ENCODE assay signal across 8 mouse cellular contexts in genomic region chr5:125476799-125477198, GRCm38 (mm10). TPM values are rescaled to one million over a fixed set of nuclear protein-coding genes. Genes with fewer than 3 reads are reported as not detected.
DNase-seq lines count a peak whose midpoint lies in the region; ATAC-seq and TF ChIP-seq lines count a peak whose summit lies in the region.

No protein-coding gene starts in this region.

- no peak for ATAC-seq in lung, postnatal 0 days
- no peak for ATAC-seq in embryonic facial prominence, embryonic 14.5 days (ENCODE audit: low read depth)
- ATAC-seq in limb, embryonic 14.5 days (ENCODE audit: low FRiP score, low read depth): no peak
- no peak for ATAC-seq in stomach, embryonic 15.5 days (ENCODE audit: insufficient read depth, low FRiP score, low read depth)

- TF ChIP-seq CTCF in lung, postnatal 0 days (IDR thresholded peaks at IDR 0.05): no peak

- no peaks in the 10 kb centered on the region for H3K9me3 ChIP-seq in lung, postnatal 0 days (ENCODE audit: low read length)
- no peaks in the 10 kb centered on the region for H3K9me3 ChIP-seq in embryonic facial prominence, embryonic 14.5 days (ENCODE audit: control insufficient read depth, low read length)
- no peaks in the 10 kb centered on the region for H3K9me3 ChIP-seq in limb, embryonic 14.5 days (ENCODE audit: control insufficient read depth, low read length)
- H3K9me3 ChIP-seq in stomach, embryonic 15.5 days: no peaks in the 10 kb centered on the region

- no peaks in the 10 kb centered on the region for H3K27me3 ChIP-seq in lung, postnatal 0 days (replicated peaks; ENCODE audit: insufficient read depth, low read length)
- no peaks in the 10 kb centered on the region for H3K27me3 ChIP-seq in embryonic facial prominence, embryonic 14.5 days (replicated peaks; ENCODE audit: control insufficient read depth, insufficient read depth, low read length)
- no peaks in the 10 kb centered on the region for H3K27me3 ChIP-seq in limb, embryonic 14.5 days (ENCODE audit: control insufficient read depth, insufficient read depth, low read length)
- H3K27me3 ChIP-seq in stomach, embryonic 15.5 days (replicated peaks): no peaks in the 10 kb centered on the region

- peaks cover 12% of the 10 kb centered on the region; the same call in 1 of the 2 replicates for H3K4me1 ChIP-seq in lung, postnatal 0 days (ENCODE audit: insufficient read depth, low read depth, low read length)
- peaks cover 14% of the 10 kb centered on the region; the same call in 1 of the 2 replicates for H3K4me1 ChIP-seq in embryonic facial prominence, embryonic 14.5 days (ENCODE audit: control insufficient read depth, insufficient read depth, low read length)
- peaks cover 17% of the 10 kb centered on the region for H3K4me1 ChIP-seq in limb, embryonic 14.5 days (ENCODE audit: control insufficient read depth, insufficient read depth, low read length)
- H3K4me1 ChIP-seq in stomach, embryonic 15.5 days: peaks cover 26% of the 10 kb centered on the region

- no peak for DNase-seq in lung, postnatal 0 days (ENCODE audit: low spot score)
- no peak for DNase-seq in lung, postnatal 36 days
- DNase-seq in embryonic facial prominence, embryonic 14.5 days (ENCODE audit: low spot score): no peak
- DNase-seq in limb, embryonic 14.5 days (ENCODE audit: low spot score): no peak
- DNase-seq in layer of hippocampus, postnatal 14 days (ENCODE audit: low spot score in 2 of 2): no peak
- no peak for DNase-seq in right cerebral cortex, adult 2 months (ENCODE audit: low spot score in 2 of 2)
- no peak for DNase-seq in Muller cell, postnatal 12 days (ENCODE audit: inconsistent ontology term)

- no peaks in the 10 kb centered on the region for H3K36me3 ChIP-seq in lung, postnatal 0 days (ENCODE audit: insufficient read depth, low read length)
- H3K36me3 ChIP-seq in embryonic facial prominence, embryonic 14.5 days (ENCODE audit: control insufficient read depth, insufficient read depth, low read length): 0 out of 2 replicates have a peak, but pooled peaks cover 4% of the 10 kb centered on the region
- H3K36me3 ChIP-seq in limb, embryonic 14.5 days (ENCODE audit: control insufficient read depth, insufficient read depth, low read length): peaks cover 10% of the 10 kb centered on the region; the same call in 1 of the 2 replicates
- no peaks in the 10 kb centered on the region for H3K36me3 ChIP-seq in stomach, embryonic 15.5 days

- H3K4me3 ChIP-seq in lung, postnatal 0 days (ENCODE audit: low read depth, low read length): peak overlapping the region; percentile 70; the same call in 1 of the 2 replicates
- H3K4me3 ChIP-seq in embryonic facial prominence, embryonic 14.5 days (ENCODE audit: low read depth, low read length): peak overlapping the region; percentile 65
- peak overlapping the region; percentile 66 for H3K4me3 ChIP-seq in limb, embryonic 14.5 days (replicated peaks; ENCODE audit: low read length)
- peak overlapping the region; percentile 70 for H3K4me3 ChIP-seq in stomach, embryonic 15.5 days (replicated peaks)

- no peak overlapping the region for H3K9ac ChIP-seq in lung, postnatal 0 days (replicated peaks; ENCODE audit: low read depth)
- peak overlapping the region; percentile 70 for H3K9ac ChIP-seq in embryonic facial prominence, embryonic 14.5 days (ENCODE audit: low read depth, low read length)
- peak overlapping the region; percentile 66 for H3K9ac ChIP-seq in limb, embryonic 14.5 days (ENCODE audit: low read depth, low read length, severe bottlenecking)
- H3K9ac ChIP-seq in stomach, embryonic 15.5 days: peak overlapping the region; percentile 63; the same call in 1 of the 2 replicates

- no peak for TF ChIP-seq EP300 in lung, postnatal 0 days (IDR thresholded peaks at IDR 0.05)

- 48% methylated on average over 7 of the region's 7 CpGs for WGBS in lung, postnatal 0 days
- WGBS in embryonic facial prominence, embryonic 14.5 days: 63% methylated on average over 7 of the region's 7 CpGs
- WGBS in limb, embryonic 14.5 days: 49% methylated on average over 7 of the region's 7 CpGs
- 45% methylated on average over 7 of the region's 7 CpGs for WGBS in stomach, embryonic 15.5 days

- no peak overlapping the region for H3K27ac ChIP-seq in lung, postnatal 0 days (ENCODE audit: low read length)
- 0 out of 2 replicates have a peak overlapping the region, but pooled peaks have one; percentile 22 for H3K27ac ChIP-seq in embryonic facial prominence, embryonic 14.5 days (replicated peaks; ENCODE audit: low read depth, low read length)
- H3K27ac ChIP-seq in limb, embryonic 14.5 days (replicated peaks; ENCODE audit: low read depth, low read length): no peak overlapping the region
- H3K27ac ChIP-seq in stomach, embryonic 15.5 days: 0 out of 2 replicates have a peak overlapping the region, but pooled peaks have one; percentile 82

- TF ChIP-seq POLR2A in limb, embryonic 14.5 days (IDR thresholded peaks at IDR 0.05; ENCODE audit: borderline replicate concordance, extremely low read depth, insufficient read depth, insufficient read length): no peak

- peak overlapping the region; percentile 97; the same call in 1 of the 2 replicates for H3K4me2 ChIP-seq in lung, postnatal 0 days (replicated peaks; ENCODE audit: low read depth, low read length)
- peak overlapping the region; percentile 70 for H3K4me2 ChIP-seq in embryonic facial prominence, embryonic 14.5 days (ENCODE audit: low read depth, low read length)
- H3K4me2 ChIP-seq in limb, embryonic 14.5 days (replicated peaks; ENCODE audit: low read depth, low read length, severe bottlenecking): peak overlapping the region; percentile 78
- peak overlapping the region; percentile 72 for H3K4me2 ChIP-seq in stomach, embryonic 15.5 days

RNA-seq across cellular contexts. Expression of gene Aacs, which starts 1.2 kb away (rescaled TPM):
- polyA plus RNA-seq in lung, postnatal 0 days (2015; fragmentation: Nextera tagmentation; extraction: Ambion mirVana): 20.0 and 25.9 TPM in 2 replicates
- 37.7 and 39.8 TPM in 2 replicates for polyA plus RNA-seq in embryonic facial prominence, embryonic 14.5 days (2014; fragmentation: Nextera tagmentation; extraction: Ambion mirVana)
- polyA plus RNA-seq in limb, embryonic 14.5 days (2012; rRNA removed): 35.5 and 42.4 TPM in 2 replicates
- 35.9 and 43.3 TPM in 2 replicates for polyA plus RNA-seq in limb, embryonic 14.5 days (2014; fragmentation: Nextera tagmentation; extraction: Ambion mirVana)
- 58.8 and 61.4 TPM in 2 replicates for polyA plus RNA-seq in stomach, embryonic 15.5 days (2015; fragmentation: Nextera tagmentation; extraction: Ambion mirVana)
- 10 to 100 TPM; 77.1 to 87.7 TPM for total RNA-seq in layer of hippocampus, postnatal 14 days (2021)

RNA-seq across cellular contexts. Expression of gene Bri3bp, which starts 35.4 kb away (rescaled TPM):
- 12.8 and 13.3 TPM in 2 replicates for polyA plus RNA-seq in lung, postnatal 0 days (2015; fragmentation: Nextera tagmentation; extraction: Ambion mirVana)
- polyA plus RNA-seq in embryonic facial prominence, embryonic 14.5 days (2014; fragmentation: Nextera tagmentation; extraction: Ambion mirVana): 28.8 and 29.3 TPM in 2 replicates
- 15.0 and 19.7 TPM in 2 replicates for polyA plus RNA-seq in limb, embryonic 14.5 days (2012; rRNA removed)
- 30.0 and 34.5 TPM in 2 replicates for polyA plus RNA-seq in limb, embryonic 14.5 days (2014; fragmentation: Nextera tagmentation; extraction: Ambion mirVana)
- 45.5 and 46.6 TPM in 2 replicates for polyA plus RNA-seq in stomach, embryonic 15.5 days (2015; fragmentation: Nextera tagmentation; extraction: Ambion mirVana)
- total RNA-seq in layer of hippocampus, postnatal 14 days (2021): 10 to 100 TPM; 89.0 to 90.0 TPM

RNA-seq across cellular contexts. Expression of gene Dhx37, which starts 42.9 kb away (rescaled TPM):
- polyA plus RNA-seq in lung, postnatal 0 days (2015; fragmentation: Nextera tagmentation; extraction: Ambion mirVana): 4.3 and 5.9 TPM in 2 replicates
- 4.8 and 5.4 TPM in 2 replicates for polyA plus RNA-seq in embryonic facial prominence, embryonic 14.5 days (2014; fragmentation: Nextera tagmentation; extraction: Ambion mirVana)
- polyA plus RNA-seq in limb, embryonic 14.5 days (2012; rRNA removed): 21.9 and 25.5 TPM in 2 replicates
- polyA plus RNA-seq in limb, embryonic 14.5 days (2014; fragmentation: Nextera tagmentation; extraction: Ambion mirVana): 5.4 and 8.9 TPM in 2 replicates
- 10.8 and 11.5 TPM in 2 replicates for polyA plus RNA-seq in stomach, embryonic 15.5 days (2015; fragmentation: Nextera tagmentation; extraction: Ambion mirVana)
- total RNA-seq in layer of hippocampus, postnatal 14 days (2021): 10 to 100 TPM; 12.4 to 13.8 TPM

RNA-seq across cellular contexts. Expression of gene Tmem132b, which starts 54.8 kb away (rescaled TPM):
- polyA plus RNA-seq in lung, postnatal 0 days (2015; fragmentation: Nextera tagmentation; extraction: Ambion mirVana): not detected in 2 replicates
- polyA plus RNA-seq in embryonic facial prominence, embryonic 14.5 days (2014; fragmentation: Nextera tagmentation; extraction: Ambion mirVana): 0.31 and 0.38 TPM in 2 replicates
- 0.23 and 0.36 TPM in 2 replicates for polyA plus RNA-seq in limb, embryonic 14.5 days (2012; rRNA removed)
- 0.28 and 0.53 TPM in 2 replicates for polyA plus RNA-seq in limb, embryonic 14.5 days (2014; fragmentation: Nextera tagmentation; extraction: Ambion mirVana)
- 0.34 and 0.62 TPM in 2 replicates for polyA plus RNA-seq in stomach, embryonic 15.5 days (2015; fragmentation: Nextera tagmentation; extraction: Ambion mirVana)
- total RNA-seq in layer of hippocampus, postnatal 14 days (2021): 100 to 1,000 TPM in 1 of 2 experiments, 10 to 100 TPM in 1; 98.9 to 106 TPM

Comparison
In these comparisons a context has a peak if more than half of its experiments do, and no peak if none do; other contexts are left out.
1. H3K27ac ChIP-seq: peak in embryonic facial prominence, embryonic 14.5 days (single experiment) and stomach, embryonic 15.5 days (single experiment); none in lung, postnatal 0 days (single experiment) and limb, embryonic 14.5 days (single experiment).
2. Peak in every context shown above with its lines, with median percentiles within 50 percentile points of each other: H3K4me2 ChIP-seq and H3K4me3 ChIP-seq.